Mouse (Mus musculus): Measurements from ENCODE around the gene Cfap97d1. TPM values are rescaled to one million over a fixed set of nuclear protein-coding genes. Genes with fewer than 3 reads are reported as not detected.

Gene Cfap97d1
- polyA plus RNA-seq, 1 experiment from 2014 or later: not detected

GRCm38 (mm10) chr11:102027361-102028017 is 43.4 kb downstream of the Cfap97d1 start:
- 0 out of 2 replicates have a peak, but pooled peaks have one; percentile 1 for ATAC-seq (ENCODE audit: borderline replicate concordance, extremely low read depth, low FRiP score, low TSS enrichment)
- Histone ChIP-seq H3K9me3 (no peaks in the 10 kb centered on the region), H3K4me1 (peaks cover 13% of the 10 kb centered on the region; the same call in 1 of the 2 replicates), H3K9ac (peak overlapping the region; percentile 57; the same call in 1 of the 2 replicates), H3K27me3 (peaks cover 13% of the 10 kb centered on the region; the same call in 1 of the 2 replicates), H3K27ac (0 out of 2 replicates have a peak overlapping the region, but pooled peaks have one; percentile 1), H3K4me2 (peak overlapping the region; percentile 99), H3K36me3 (no peaks in the 10 kb centered on the region), H3K4me3 (peak overlapping the region; percentile 66)
- 6% methylated on average over 12 of the region's 12 CpGs for WGBS

DNA sequence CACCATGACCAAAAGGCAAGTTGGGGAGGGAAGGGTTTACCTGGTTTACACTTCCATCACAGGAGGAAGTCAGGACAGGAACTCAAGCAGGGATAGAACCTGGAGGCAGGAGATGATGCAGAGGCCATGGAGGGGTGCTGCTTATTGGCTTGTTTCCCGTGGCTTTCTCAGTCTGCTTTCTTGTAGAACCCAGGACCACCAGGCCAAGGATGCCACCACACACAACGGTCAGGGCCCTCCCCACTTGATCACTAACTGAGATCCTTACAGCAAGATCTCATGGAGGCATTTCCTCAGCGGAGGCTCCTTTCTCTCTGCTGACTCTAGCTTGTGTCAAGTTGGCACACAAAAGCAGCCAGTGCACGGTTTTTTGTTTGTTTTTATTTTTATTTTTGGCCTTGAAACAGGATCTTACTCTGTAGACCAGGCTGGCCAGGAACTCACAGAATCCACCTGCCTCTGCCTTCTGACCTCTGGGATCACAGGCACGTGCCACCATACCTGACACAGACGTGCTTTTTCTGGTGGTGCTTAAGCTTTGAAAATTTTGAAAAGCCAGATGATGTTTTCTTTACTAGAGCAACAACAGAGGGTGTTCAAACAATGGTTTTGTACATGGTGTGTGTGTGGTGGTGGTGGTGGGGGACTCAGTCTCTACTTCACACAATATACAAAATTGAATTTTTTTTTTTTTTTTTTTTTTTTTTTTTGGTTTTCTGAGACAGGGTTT is 44.2 kb downstream of the Cfap97d1 start, which contains the start of gene Mpp3:
TSS of gene Mpp3 (minus strand) at position 375 of the 730 bp plus-strand sequence.
- H3K9ac ChIP-seq: no peak within 1 kb of the TSS; the same call in 1 of the 2 replicates
- H3K36me3 ChIP-seq: no peaks in the 10 kb centered on the region
- no peaks in the 10 kb centered on the region for H3K9me3 ChIP-seq
- H3K27ac ChIP-seq: 0 out of 2 replicates have a peak within 1 kb of the TSS, but pooled peaks have one; percentile 1
- H3K27me3 ChIP-seq: peaks cover 13% of the 10 kb centered on the region; the same call in 1 of the 2 replicates
- peak within 1 kb of the TSS; percentile 66 for H3K4me3 ChIP-seq
- 63% methylated on average over 6 of the region's 6 CpGs for WGBS
- peaks cover 13% of the 10 kb centered on the region; the same call in 1 of the 2 replicates for H3K4me1 ChIP-seq
- peak within 1 kb of the TSS; percentile 99 for H3K4me2 ChIP-seq
- no peak for ATAC-seq (ENCODE audit: borderline replicate concordance, extremely low read depth, low FRiP score, low TSS enrichment)

- no peak for ATAC-seq (ENCODE audit: borderline replicate concordance, extremely low read depth, low FRiP score, low TSS enrichment)
- H3K27ac ChIP-seq: no peak overlapping the region
- H3K36me3 ChIP-seq: no peaks in the 10 kb centered on the region
- H3K4me1 ChIP-seq: peaks cover 13% of the 10 kb centered on the region; the same call in 1 of the 2 replicates
- no peaks in the 10 kb centered on the region for H3K9me3 ChIP-seq
- peaks cover 13% of the 10 kb centered on the region; the same call in 1 of the 2 replicates for H3K27me3 ChIP-seq
- WGBS: 73% methylated on average over 4 of the region's 4 CpGs
- H3K4me2 ChIP-seq: no peak overlapping the region
- H3K9ac ChIP-seq: no peak overlapping the region
- H3K4me3 ChIP-seq: no peak overlapping the region
Observed at GRCm38 (mm10) chr11:102029304-102029703, 45.2 kb downstream of the Cfap97d1 start.

DNA sequence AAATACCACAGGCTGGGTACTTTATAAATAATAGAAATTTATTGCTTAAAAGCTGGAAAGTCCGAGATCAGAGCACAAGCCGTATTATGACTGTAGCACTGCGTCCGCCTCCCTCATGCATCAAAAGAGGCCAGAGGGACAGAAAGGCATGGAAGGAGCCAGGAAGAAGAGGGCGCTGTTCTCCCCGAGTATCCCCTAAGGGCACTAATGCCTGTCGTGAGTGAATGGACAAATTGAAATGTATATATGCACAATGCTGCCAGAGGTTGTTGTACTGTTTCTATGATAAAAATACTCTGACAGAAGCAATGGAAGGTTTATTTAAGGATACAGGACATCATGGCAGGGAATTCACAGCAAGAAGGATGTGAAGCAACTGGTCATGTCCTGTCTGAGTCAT is 45.9 kb downstream of the Cfap97d1 start:
- H3K9me3 ChIP-seq: no peaks in the 10 kb centered on the region
- ATAC-seq (ENCODE audit: borderline replicate concordance, extremely low read depth, low FRiP score, low TSS enrichment): no peak
- H3K27me3 ChIP-seq: peaks cover 11% of the 10 kb centered on the region; the same call in 1 of the 2 replicates
- H3K4me3 ChIP-seq: no peak overlapping the region
- H3K4me1 ChIP-seq: peaks cover 13% of the 10 kb centered on the region; the same call in 1 of the 2 replicates
- no peaks in the 10 kb centered on the region for H3K36me3 ChIP-seq
- no peak overlapping the region for H3K4me2 ChIP-seq
- no peak overlapping the region for H3K9ac ChIP-seq
- WGBS: 26% methylated on average over 7 of the region's 7 CpGs
- H3K27ac ChIP-seq: no peak overlapping the region

GRCm38 (mm10) chr11:102031149-102031548 is 47.1 kb downstream of the Cfap97d1 start:
- ATAC-seq (ENCODE audit: borderline replicate concordance, extremely low read depth, low FRiP score, low TSS enrichment): no peak
- Histone ChIP-seq H3K9me3 (no peaks in the 10 kb centered on the region), H3K27ac (no peak overlapping the region), H3K36me3 (no peaks in the 10 kb centered on the region), H3K9ac (no peak overlapping the region), H3K4me1 (peaks cover 10% of the 10 kb centered on the region; the same call in 1 of the 2 replicates), H3K27me3 (no peaks in the 10 kb centered on the region), H3K4me3 (no peak overlapping the region), H3K4me2 (no peak overlapping the region)
- WGBS: 67% methylated on average over 7 of the region's 7 CpGs

DNA sequence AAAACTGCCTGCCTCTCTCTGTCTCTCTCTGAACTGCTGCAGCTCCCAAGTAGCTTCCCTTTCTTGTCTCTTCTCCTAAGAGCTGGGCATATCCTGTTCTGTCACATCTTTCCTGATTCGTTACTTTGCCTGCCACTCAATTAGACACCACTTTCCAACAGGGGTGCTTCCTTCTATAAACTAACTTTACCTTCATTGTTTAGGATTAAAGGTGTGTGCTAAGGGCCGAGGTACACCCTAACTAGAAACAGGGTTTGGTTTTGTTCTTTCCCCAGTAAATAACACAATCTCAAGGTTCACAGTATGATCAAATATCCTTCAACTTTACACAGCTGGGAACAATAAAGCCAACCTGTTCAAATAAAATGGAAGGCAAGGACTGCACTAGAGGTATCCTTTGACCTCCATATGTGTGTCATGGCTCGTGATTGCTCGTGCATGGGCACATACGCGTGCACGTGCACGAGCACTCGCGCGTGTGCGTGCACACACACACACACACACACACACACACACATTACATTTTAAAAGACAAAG is 49.0 kb downstream of the Cfap97d1 start:
- H3K4me2 ChIP-seq: no peak overlapping the region
- no peak for ATAC-seq (ENCODE audit: borderline replicate concordance, extremely low read depth, low FRiP score, low TSS enrichment)
- H3K27ac ChIP-seq: no peak overlapping the region
- H3K36me3 ChIP-seq: no peaks in the 10 kb centered on the region
- no peak overlapping the region for H3K9ac ChIP-seq
- no peaks in the 10 kb centered on the region for H3K9me3 ChIP-seq
- H3K27me3 ChIP-seq: 0 out of 2 replicates have a peak, but pooled peaks cover 3% of the 10 kb centered on the region
- H3K4me1 ChIP-seq: no peaks in the 10 kb centered on the region
- H3K4me3 ChIP-seq: no peak overlapping the region
- 82% methylated on average over 12 of the region's 12 CpGs for WGBS

DNA sequence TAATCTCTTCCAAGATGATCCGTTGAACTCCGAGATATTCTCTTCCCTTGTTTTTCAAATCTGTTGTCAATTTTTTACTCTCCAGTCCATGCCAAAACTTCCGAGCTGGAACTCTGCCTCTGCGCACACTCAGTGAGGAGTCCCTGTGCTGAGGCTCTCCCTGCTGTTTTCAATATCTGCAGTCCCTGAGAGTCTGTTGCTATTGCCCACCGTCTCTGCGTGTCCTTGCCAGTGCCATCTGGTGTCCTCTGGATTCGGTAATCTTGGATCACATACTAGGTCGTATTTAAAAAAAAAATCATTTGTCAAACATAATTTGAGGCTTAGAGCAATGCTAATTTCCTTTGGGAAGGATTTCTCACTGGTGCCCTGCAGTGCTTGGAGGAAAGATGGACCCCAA is 50.8 kb downstream of the Cfap97d1 start:
- WGBS: 64% methylated on average over 8 of the region's 8 CpGs
- Histone ChIP-seq H3K27me3 (0 out of 2 replicates have a peak, but pooled peaks cover 6% of the 10 kb centered on the region), H3K36me3 (no peaks in the 10 kb centered on the region), H3K9me3 (no peaks in the 10 kb centered on the region), H3K9ac (no peak overlapping the region), H3K4me2 (no peak overlapping the region), H3K27ac (no peak overlapping the region), H3K4me1 (peaks cover 6% of the 10 kb centered on the region; the same call in 1 of the 2 replicates), H3K4me3 (no peak overlapping the region)
- ATAC-seq (ENCODE audit: borderline replicate concordance, extremely low read depth, low FRiP score, low TSS enrichment): no peak

- peaks cover 6% of the 10 kb centered on the region; the same call in 1 of the 2 replicates for H3K4me1 ChIP-seq
- no peak overlapping the region for H3K4me2 ChIP-seq
- no peaks in the 10 kb centered on the region for H3K9me3 ChIP-seq
- no peaks in the 10 kb centered on the region for H3K36me3 ChIP-seq
- WGBS: 62% methylated on average over 5 of the region's 5 CpGs
- H3K27me3 ChIP-seq: 0 out of 2 replicates have a peak, but pooled peaks cover 6% of the 10 kb centered on the region
- no peak for ATAC-seq (ENCODE audit: borderline replicate concordance, extremely low read depth, low FRiP score, low TSS enrichment)
- no peak overlapping the region for H3K9ac ChIP-seq
- H3K27ac ChIP-seq: no peak overlapping the region
- H3K4me3 ChIP-seq: no peak overlapping the region
Observed at GRCm38 (mm10) chr11:102035456-102035960, 51.4 kb downstream of the Cfap97d1 start.

DNA sequence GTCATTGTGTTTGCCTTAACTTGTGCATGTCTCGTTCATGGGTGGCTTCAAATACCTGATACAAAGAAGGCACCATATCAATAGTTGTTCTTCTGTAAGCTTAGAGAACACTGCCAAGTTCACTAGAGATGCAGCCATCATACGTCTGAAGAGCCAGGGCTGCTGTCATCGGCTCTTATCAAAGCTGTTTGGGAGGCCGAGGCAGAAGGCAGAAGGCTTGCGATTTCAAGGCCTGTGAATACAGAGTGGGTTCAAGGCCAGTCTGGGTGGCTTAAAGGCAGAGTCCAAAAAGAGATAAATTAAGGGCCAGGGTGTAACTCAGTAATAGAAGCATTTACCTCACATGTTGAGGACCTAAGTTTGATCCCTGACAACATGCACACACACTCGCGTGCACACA is 52.3 kb downstream of the Cfap97d1 start:
- peaks cover 6% of the 10 kb centered on the region; the same call in 1 of the 2 replicates for H3K4me1 ChIP-seq
- H3K36me3 ChIP-seq: no peaks in the 10 kb centered on the region
- H3K27ac ChIP-seq: no peak overlapping the region
- no peaks in the 10 kb centered on the region for H3K9me3 ChIP-seq
- H3K4me2 ChIP-seq: no peak overlapping the region
- no peak overlapping the region for H3K4me3 ChIP-seq
- H3K27me3 ChIP-seq: 0 out of 2 replicates have a peak, but pooled peaks cover 6% of the 10 kb centered on the region
- no peak overlapping the region for H3K9ac ChIP-seq
- no peak for ATAC-seq (ENCODE audit: borderline replicate concordance, extremely low read depth, low FRiP score, low TSS enrichment)
- WGBS: 66% methylated on average over 7 of the region's 7 CpGs

- Histone ChIP-seq H3K4me3 (no peak overlapping the region), H3K9me3 (no peaks in the 10 kb centered on the region), H3K27me3 (0 out of 2 replicates have a peak, but pooled peaks cover 6% of the 10 kb centered on the region), H3K4me1 (peaks cover 6% of the 10 kb centered on the region; the same call in 1 of the 2 replicates), H3K4me2 (no peak overlapping the region), H3K27ac (no peak overlapping the region), H3K36me3 (no peaks in the 10 kb centered on the region), H3K9ac (no peak overlapping the region)
- 72% methylated on average over 6 of the region's 6 CpGs for WGBS
- no peak for ATAC-seq (ENCODE audit: borderline replicate concordance, extremely low read depth, low FRiP score, low TSS enrichment)
Observed at GRCm38 (mm10) chr11:102037789-102038188, 53.7 kb downstream of the Cfap97d1 start.

GRCm38 (mm10) chr11:102039487-102040137 is 55.5 kb downstream of the Cfap97d1 start:
- Histone ChIP-seq H3K9me3 (no peaks in the 10 kb centered on the region), H3K27ac (no peak overlapping the region), H3K4me3 (no peak overlapping the region), H3K4me1 (peaks cover 6% of the 10 kb centered on the region; the same call in 1 of the 2 replicates), H3K9ac (no peak overlapping the region), H3K4me2 (no peak overlapping the region), H3K36me3 (no peaks in the 10 kb centered on the region), H3K27me3 (0 out of 2 replicates have a peak, but pooled peaks cover 6% of the 10 kb centered on the region)
- 55% methylated on average over 13 of the region's 13 CpGs for WGBS
- no peak for ATAC-seq (ENCODE audit: borderline replicate concordance, extremely low read depth, low FRiP score, low TSS enrichment)
